Mouse (Mus musculus) spleen, adult 2 months (tissue): ENCODE results near the gene Rasl10a.

Experiments used
- CTCF ChIP-seq: fragments of 200-500 bp; IDR thresholded peaks from 2 replicates; pipeline ENCODE4 v1.5.1; 2011; ENCODE audit warnings: mild to moderate bottlenecking, inconsistent platforms; ENCODE audit not compliant: insufficient read depth, insufficient read length, insufficient replicate concordance; ENCODE audit errors: extremely low read depth
- POLR2A ChIP-seq: fragments of 200-500 bp; IDR thresholded peaks from 2 replicates; pipeline ENCODE4 v1.6.1; 2011; ENCODE audit warnings: low read depth, low read length, inconsistent platforms

DNA sequence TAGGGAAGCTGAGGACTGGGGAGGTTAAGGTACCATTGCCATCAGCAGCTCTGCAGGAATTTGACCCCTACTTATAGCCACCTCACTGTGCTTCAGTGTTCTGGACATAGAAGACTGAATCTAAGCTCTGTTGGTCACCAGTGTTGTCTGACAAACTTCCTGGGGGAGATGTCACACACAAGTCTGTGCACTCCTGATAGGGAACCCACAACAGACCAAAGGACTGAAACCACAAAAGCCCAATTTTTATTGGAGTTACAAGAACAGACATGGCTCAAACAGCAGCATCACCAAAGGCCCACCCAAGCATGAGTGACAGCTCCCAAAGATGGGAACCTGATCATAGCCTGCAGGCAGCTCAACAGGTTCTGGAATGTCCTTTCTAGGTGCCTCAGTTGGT, 9.1 kb downstream of the Rasl10a start:
- no peak for TF ChIP-seq POLR2A
- TF ChIP-seq CTCF: no peak
